Mouse (Mus musculus) hindlimb bud, embryonic 11.5 days (tissue): Measurements from ENCODE around the gene Oxct1.
A peak's percentile ranks its signal among the peaks of the same experiment; 100 is the strongest.

Experiments used
- DNase-seq: peaks from one replicate; pipeline ENCODE4 v3.0.0-alpha.2; 2012; ENCODE audit warnings: low read depth, low spot score; ENCODE audit errors: extremely low spot score

Gene Oxct1

GRCm38 (mm10) chr15:4027671-4028410 is 1.7 kb downstream of the Oxct1 start:
- DNase-seq = peak; percentile 8

GRCm38 (mm10) chr15:4028411-4028700 is 2.2 kb downstream of the Oxct1 start:
- no peak for DNase-seq

- no peak for DNase-seq
Measured at GRCm38 (mm10) chr15:4028960-4029359, 2.8 kb downstream of the Oxct1 start.

- no peak for DNase-seq
Measured at GRCm38 (mm10) chr15:4033168-4034004, 7.2 kb downstream of the Oxct1 start.

GRCm38 (mm10) chr15:4042423-4042822 is 16.2 kb downstream of the Oxct1 start:
- no peak for DNase-seq

- no peak for DNase-seq
Measured at GRCm38 (mm10) chr15:4043032-4043471, 16.9 kb downstream of the Oxct1 start.

- DNase-seq = no peak
Measured at GRCm38 (mm10) chr15:4056627-4057026, 30.4 kb downstream of the Oxct1 start.

- DNase-seq = no peak
Measured at GRCm38 (mm10) chr15:4063574-4063973, 37.4 kb downstream of the Oxct1 start.

- no peak for DNase-seq
Measured at GRCm38 (mm10) chr15:4064013-4064412, 37.8 kb downstream of the Oxct1 start.

- DNase-seq = no peak
Measured at GRCm38 (mm10) chr15:4064694-4065093, 38.5 kb downstream of the Oxct1 start.

- no peak for DNase-seq
Measured at GRCm38 (mm10) chr15:4067273-4067990, 41.2 kb downstream of the Oxct1 start.

- no peak for DNase-seq
Measured at GRCm38 (mm10) chr15:4077978-4078377, 51.8 kb downstream of the Oxct1 start.

- no peak for DNase-seq
Measured at GRCm38 (mm10) chr15:4078785-4079184, 52.6 kb downstream of the Oxct1 start.

- no peak for DNase-seq
Measured at GRCm38 (mm10) chr15:4079425-4080189, 53.4 kb downstream of the Oxct1 start.

GRCm38 (mm10) chr15:4085600-4086384 is 59.6 kb downstream of the Oxct1 start:
- no peak for DNase-seq

GRCm38 (mm10) chr15:4087446-4087845 is 61.3 kb downstream of the Oxct1 start:
- no peak for DNase-seq

- no peak for DNase-seq
Measured at GRCm38 (mm10) chr15:4087914-4088313, 61.7 kb downstream of the Oxct1 start.

- DNase-seq = no peak
Measured at GRCm38 (mm10) chr15:4090601-4091000, 64.4 kb downstream of the Oxct1 start.

- no peak for DNase-seq
Measured at GRCm38 (mm10) chr15:4092586-4092985, 66.4 kb downstream of the Oxct1 start.

- no peak for DNase-seq
Measured at GRCm38 (mm10) chr15:4100341-4100921, 74.2 kb downstream of the Oxct1 start.
